Mouse (Mus musculus): Measurements from ENCODE around the gene Pkd2.
"Not testable (repeated sequence)": the region's sequence is repeated elsewhere in the genome, so short reads cannot be mapped to it uniquely, and the experiment has no call there.

DNA sequence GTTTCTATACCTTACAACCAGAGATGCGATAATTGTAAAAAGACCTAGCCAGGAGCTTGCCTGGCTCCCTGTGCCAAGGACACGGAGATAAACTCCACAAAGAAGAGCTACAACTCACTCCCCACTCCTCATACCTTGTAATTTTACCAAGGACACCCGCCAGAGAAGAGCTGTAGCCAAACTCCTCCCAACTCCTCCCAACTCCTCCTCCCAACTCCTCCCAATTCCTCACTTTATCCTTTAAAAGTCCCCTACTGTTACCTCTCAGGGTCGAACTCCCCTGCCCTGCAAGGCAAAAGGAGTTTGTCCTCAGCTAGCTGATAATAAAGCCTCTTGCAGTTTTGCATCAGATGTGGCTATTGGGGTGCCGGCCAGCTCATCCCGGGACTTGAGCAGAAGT is 10.9 kb upstream of the Pkd2 start:
- not testable (repeated sequence) for TF ChIP-seq CTCF (IDR thresholded peaks at IDR 0.05; ENCODE audit: low read depth, low read length); POLR2A (IDR thresholded peaks at IDR 0.05; ENCODE audit: extremely low read depth, insufficient read depth, low read length)
